Mouse (Mus musculus): ENCODE measurements around the gene Cacna1d. TPM values are rescaled to one million over a fixed set of nuclear protein-coding genes. Genes with fewer than 3 reads are reported as not detected.
A peak's percentile ranks its signal among the peaks of the same experiment; 100 is the strongest.

The Cacna1d gene
- total RNA-seq, 2 experiments from 2014 or later, result 39.7 to 43.9 TPM

DNA sequence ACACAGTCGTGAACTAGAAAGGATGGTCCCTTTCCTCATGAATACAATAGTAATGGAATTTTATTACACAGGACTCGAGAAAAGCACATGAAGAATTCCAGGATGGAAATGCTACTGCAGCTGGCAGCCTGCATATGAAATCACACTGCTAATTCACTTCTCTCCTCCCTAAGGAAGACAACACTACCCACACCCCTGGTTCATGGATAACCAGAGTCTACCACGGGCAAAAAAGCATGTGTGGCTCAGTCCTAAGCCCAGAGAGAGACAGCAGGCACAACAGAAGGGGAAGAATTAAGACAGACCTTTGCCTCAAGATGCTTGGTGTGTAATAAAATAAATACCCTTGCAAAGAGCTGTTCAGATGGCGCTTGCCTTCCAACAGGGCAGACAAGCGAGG is 218.7 kb downstream of the Cacna1d start:
- peak in 1 of 2 experiments; percentile 33 for DNase-seq (ENCODE audit: low spot score in 2 of 2)

GRCm38 (mm10) chr14:30271856-30272255 is 219.4 kb downstream of the Cacna1d start:
- no peak for DNase-seq (ENCODE audit: low spot score in 2 of 2)

DNA sequence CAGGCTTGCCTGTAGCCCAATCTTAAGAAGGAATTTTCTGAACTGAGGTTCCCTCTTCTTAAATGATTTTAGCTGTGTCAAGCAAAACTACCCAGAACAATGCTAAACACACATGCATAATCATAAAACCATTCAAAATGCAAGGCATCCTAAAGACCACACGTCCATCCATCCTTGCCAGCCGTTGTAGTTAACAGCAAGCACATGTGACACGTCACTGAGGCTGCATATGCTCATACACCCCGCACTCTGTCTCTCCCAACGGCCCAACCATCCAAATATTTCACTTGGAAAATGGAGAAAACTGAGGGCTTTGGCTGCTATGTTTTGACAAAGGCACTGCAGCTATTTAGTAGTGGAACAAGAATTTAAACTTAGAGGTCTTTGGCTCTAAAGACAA is 220.9 kb downstream of the Cacna1d start:
- no peak for DNase-seq (ENCODE audit: low spot score in 2 of 2)

DNA sequence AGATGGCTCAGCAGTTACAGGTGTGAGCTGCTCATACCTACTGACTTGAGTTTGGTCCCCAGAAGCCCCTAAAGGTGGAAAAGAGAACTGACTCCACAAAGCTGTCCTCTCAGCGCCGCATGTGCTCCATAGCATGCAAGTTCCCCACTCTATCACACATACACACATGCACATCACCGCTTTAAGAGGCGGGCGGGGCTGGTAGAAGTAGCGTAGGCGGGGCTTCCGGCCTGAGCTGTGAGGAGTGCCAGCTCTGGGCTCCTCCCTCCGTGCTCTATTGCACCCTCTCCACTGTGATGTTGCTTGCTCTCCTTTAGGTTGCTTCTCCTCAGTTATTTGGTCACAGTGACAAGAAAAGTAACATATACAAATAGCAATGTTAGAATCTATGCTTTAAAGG is 225.5 kb downstream of the Cacna1d start:
- no peak for DNase-seq (ENCODE audit: low spot score in 2 of 2)

DNA sequence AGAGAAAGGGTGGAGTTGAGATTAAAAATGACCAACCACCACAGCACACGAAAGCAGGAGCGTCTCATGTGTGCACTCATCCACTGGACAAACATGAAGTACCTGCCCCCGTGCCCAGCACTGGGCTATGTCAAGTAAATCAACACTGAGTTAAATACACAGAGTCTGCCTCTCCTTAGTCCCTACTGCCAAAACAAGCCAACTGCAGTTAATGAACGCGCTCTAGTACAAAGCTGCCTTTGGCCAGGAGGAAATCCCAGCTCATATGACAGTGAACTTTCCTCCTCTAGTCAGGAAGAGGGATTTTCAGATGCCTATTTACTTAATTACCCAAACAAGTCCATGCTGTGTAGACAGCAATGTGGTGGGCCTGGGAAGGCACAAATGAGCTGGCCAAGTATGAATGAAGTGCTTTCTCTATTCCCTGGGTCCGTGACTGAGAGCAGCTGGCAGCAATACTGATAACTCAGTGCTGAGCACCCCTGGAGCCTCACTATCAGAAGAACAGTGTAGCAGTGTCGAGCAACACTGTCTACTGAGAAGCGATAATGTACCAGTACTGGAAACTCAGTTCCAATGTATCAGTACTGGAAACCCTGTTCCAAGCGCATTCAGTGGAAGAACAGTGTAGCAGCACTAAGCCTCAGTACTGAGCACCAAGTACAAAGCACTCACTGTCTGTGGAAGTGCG is 229.5 kb downstream of the Cacna1d start:
- DNase-seq (ENCODE audit: low spot score in 2 of 2), result no peak

DNA sequence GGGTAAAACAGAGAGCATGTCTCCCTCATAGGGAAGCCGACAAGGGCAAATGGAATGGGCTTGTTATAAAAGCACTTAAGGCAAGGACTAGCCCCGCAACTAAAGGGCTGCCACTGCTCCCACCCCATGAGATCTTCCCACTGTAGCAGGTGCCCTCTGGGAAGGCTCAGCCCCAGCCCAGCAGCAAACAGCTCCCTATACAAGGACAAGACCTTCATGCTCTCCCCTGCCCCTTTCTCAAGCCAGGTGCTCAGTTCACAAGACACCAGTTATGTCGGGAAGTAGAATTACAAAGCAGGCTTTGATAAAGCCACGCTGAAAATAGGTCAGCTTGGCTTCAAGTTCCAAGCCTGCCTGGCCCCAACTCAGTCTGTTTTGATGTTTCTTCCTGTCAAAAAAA is 233.6 kb downstream of the Cacna1d start:
- DNase-seq (ENCODE audit: low spot score in 2 of 2), result no peak

DNA sequence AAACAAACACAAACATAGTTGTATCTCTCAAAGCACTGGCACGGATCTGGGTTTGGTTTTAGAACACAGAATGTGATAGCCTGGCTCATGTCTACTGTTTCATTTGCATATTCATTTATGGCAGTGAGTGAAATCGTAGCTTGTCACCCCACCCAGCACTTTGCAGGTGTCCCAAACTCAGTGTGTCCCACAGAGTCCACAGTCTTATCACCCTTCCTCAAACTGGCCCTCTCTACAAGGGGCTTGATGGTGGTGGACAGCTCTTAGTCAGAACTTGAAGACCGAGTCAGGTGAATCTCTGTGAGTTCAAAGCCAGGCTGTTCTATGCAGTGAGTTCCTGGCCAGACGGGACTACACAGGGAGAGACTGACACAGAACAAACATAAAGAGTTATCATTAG is 234.8 kb downstream of the Cacna1d start:
- no peak for DNase-seq (ENCODE audit: low spot score in 2 of 2)

- DNase-seq (ENCODE audit: low spot score in 2 of 2), result peak; percentile 39 to 54
Measured at GRCm38 (mm10) chr14:30255701-30256400, 235.4 kb downstream of the Cacna1d start.

- DNase-seq (ENCODE audit: low spot score in 2 of 2), result no peak
Measured at GRCm38 (mm10) chr14:30254776-30255175, 236.5 kb downstream of the Cacna1d start.

GRCm38 (mm10) chr14:30252824-30253223 is 238.4 kb downstream of the Cacna1d start:
- no peak for DNase-seq (ENCODE audit: low spot score in 2 of 2)

GRCm38 (mm10) chr14:30251351-30251750 is 239.9 kb downstream of the Cacna1d start:
- no peak for DNase-seq (ENCODE audit: low spot score in 2 of 2)

GRCm38 (mm10) chr14:30249591-30249990 is 241.7 kb downstream of the Cacna1d start:
- DNase-seq (ENCODE audit: low spot score in 2 of 2), result no peak

- peak in 1 of 2 experiments; percentile 52 for DNase-seq (ENCODE audit: low spot score in 2 of 2)
Measured at GRCm38 (mm10) chr14:30248811-30249210, 242.4 kb downstream of the Cacna1d start.

DNA sequence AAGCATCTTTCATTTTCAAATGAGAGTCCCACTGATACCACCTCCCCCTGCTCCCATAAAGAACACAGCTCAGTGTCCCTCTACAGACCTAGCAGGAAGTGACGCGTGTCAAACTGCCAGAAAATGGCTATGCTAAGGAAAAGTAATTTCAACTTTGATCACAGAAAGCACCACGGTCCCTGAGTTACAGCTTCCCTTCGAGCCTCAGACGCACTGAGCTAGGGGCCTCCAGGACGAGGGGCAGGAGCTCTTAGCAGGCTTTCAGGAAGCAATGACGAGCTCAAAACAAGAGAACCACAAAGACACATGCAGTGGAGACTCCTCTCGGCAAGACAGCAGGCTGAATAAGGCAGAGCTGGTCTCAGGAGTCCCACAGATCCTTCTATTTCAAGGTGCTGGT is 243.1 kb downstream of the Cacna1d start:
- DNase-seq (ENCODE audit: low spot score in 2 of 2), result no peak

GRCm38 (mm10) chr14:30247606-30248005 is 243.6 kb downstream of the Cacna1d start:
- DNase-seq (ENCODE audit: low spot score in 2 of 2), result no peak

GRCm38 (mm10) chr14:30244776-30245175 is 246.5 kb downstream of the Cacna1d start:
- no peak for DNase-seq (ENCODE audit: low spot score in 2 of 2)

DNA sequence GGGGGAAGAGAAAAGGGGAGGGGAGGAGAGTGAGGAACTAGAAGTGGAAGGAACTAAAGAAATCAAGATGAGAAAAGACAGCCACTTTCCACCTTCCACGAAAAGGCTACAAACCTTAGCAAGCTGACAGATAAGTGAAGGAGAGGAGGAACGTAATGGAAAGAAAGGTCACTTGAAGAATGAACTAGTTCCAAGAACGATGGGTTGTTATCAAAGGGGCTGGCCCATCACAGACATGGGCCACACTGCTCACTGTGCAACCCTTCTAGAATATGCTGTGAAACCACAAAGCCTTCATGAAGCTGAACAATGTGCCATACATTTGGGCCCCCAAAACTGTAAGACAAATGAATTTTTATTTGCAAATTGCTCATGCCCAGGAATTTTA is 248.4 kb downstream of the Cacna1d start:
- DNase-seq (ENCODE audit: low spot score in 2 of 2), result no peak

- no peak for DNase-seq (ENCODE audit: low spot score in 2 of 2)
Measured at GRCm38 (mm10) chr14:30242166-30242817, 249.0 kb downstream of the Cacna1d start.

- DNase-seq (ENCODE audit: low spot score in 2 of 2), result no peak
Measured at GRCm38 (mm10) chr14:30240916-30241515, 250.2 kb downstream of the Cacna1d start.

GRCm38 (mm10) chr14:30238807-30239206 is 252.4 kb downstream of the Cacna1d start:
- DNase-seq (ENCODE audit: low spot score in 2 of 2), result no peak

- no peak for DNase-seq (ENCODE audit: low spot score in 2 of 2)
Measured at GRCm38 (mm10) chr14:30225161-30225560, 266.1 kb downstream of the Cacna1d start.

DNA sequence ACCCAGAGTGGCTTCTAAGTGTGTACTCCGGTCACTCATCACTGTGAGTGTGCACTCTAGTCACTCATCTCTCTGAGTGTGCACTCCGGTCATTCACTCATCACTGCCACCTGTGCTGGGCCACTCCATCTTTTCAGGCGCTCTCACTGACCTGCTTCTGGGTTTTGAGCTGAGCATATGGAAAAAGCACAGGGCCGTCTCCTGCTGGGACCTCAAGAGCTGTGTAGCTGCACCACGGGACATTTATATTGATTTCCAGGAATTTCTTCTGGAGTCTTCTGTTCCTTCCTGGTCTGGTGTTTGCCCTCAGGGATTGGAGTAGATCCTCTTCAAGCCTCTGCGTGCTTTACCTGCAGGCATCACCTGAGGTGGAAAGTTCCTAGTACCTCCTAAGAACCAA is 269.2 kb downstream of the Cacna1d start:
- no peak for DNase-seq (ENCODE audit: low spot score in 2 of 2)
